Mouse (Mus musculus) midbrain, embryonic 13.5 days (tissue): ENCODE data around the gene Ephb1. TPM values are rescaled to one million over a fixed set of nuclear protein-coding genes. Genes with fewer than 3 reads are reported as not detected.

Experiments used
- ATAC-seq: fragments of 200-750 bp; cut with Nextera tagmentation; 2 replicates; pipeline ENCODE4 v1.8.0; 2017; ENCODE audit warnings: mild to moderate bottlenecking, moderate TSS enrichment, moderate library complexity
- H3K27ac ChIP-seq: fragments of 300-500 bp; sonication (generic); 2 replicates; pipeline ENCODE4 v1.5.1; 2015; ENCODE audit warnings: inconsistent platforms, mild to moderate bottlenecking, moderate library complexity
- H3K27me3 ChIP-seq: fragments of 300-500 bp; sonication (generic); 2 replicates; pipeline ENCODE4 v1.6.1; 2015; ENCODE audit warnings: mild to moderate bottlenecking, inconsistent platforms
- H3K36me3 ChIP-seq: fragments of 300-500 bp; sonication (generic); 2 replicates; pipeline ENCODE4 v1.6.1; 2015; ENCODE audit warnings: mild to moderate bottlenecking, inconsistent platforms
- H3K4me1 ChIP-seq: fragments of 300-500 bp; sonication (generic); replicated peaks from 2 replicates; pipeline ENCODE4 v1.6.1; 2015; ENCODE audit warnings: inconsistent platforms
- H3K4me2 ChIP-seq: fragments of 300-500 bp; sonication (generic); replicated peaks from 2 replicates; pipeline ENCODE4 v1.6.1; 2015; ENCODE audit warnings: moderate library complexity, mild to moderate bottlenecking, inconsistent platforms
- H3K4me3 ChIP-seq: fragments of 300-500 bp; sonication (generic); replicated peaks from 2 replicates; pipeline ENCODE4 v1.5.1; 2015; ENCODE audit warnings: mild to moderate bottlenecking, inconsistent platforms
- H3K9ac ChIP-seq: fragments of 300-500 bp; sonication (generic); replicated peaks from 2 replicates; pipeline ENCODE4 v1.6.1; 2015; ENCODE audit warnings: mild to moderate bottlenecking, inconsistent platforms
- H3K9me3 ChIP-seq: fragments of 300-500 bp; sonication (generic); 2 replicates; pipeline ENCODE4 v1.6.1; 2016; ENCODE audit warnings: mild to moderate bottlenecking, inconsistent platforms
- WGBS: fragments of 180-500 bp; shearing (Covaris S2); methylation state at CpG from one replicate; pipeline ENCODE4 v1.1.7; 2015; 5-methylcytosine and 5-hydroxymethylcytosine counted together
- polyA plus RNA-seq: library from polyadenylated mRNA; unstranded; fragments of >200 nt; fragmentation: Nextera tagmentation; extraction: Ambion mirVana; gene quantifications from 2 replicates; pipeline ENCODE4 v1.2.1, GENCODE M21; 2015

Ephb1 gene
- polyA plus RNA-seq, 1 experiment from 2014 or later: 66.2 TPM

DNA sequence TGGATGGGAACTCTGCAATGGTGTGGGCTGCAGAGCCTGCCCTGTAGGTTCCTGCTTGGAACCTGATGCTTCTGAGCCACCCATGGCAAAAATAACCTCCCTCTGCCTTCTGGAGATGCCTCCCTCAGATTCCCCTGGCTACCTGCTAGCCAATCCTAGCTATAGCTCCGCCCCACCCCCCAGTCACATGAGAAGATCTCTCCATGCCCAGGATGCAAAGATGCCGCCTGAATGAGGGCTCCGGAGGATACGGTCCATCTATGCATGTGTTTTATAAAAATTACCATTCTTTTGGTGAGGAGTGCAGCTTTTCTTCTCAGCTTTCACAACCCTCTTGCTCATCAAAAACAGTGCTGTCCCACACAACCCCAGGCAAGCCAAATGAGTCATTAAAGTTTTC, 53.5 kb downstream of the Ephb1 start:
- Histone ChIP-seq H3K27me3 (no peaks in the 10 kb centered on the region; the same call in 1 of the 2 replicates), H3K4me3 (no peak overlapping the region), H3K9ac (no peak overlapping the region), H3K9me3 (no peaks in the 10 kb centered on the region), H3K4me1 (peaks cover 45% of the 10 kb centered on the region), H3K36me3 (peaks cover 7% of the 10 kb centered on the region; the same call in 1 of the 2 replicates), H3K4me2 (no peak overlapping the region), H3K27ac (no peak overlapping the region)
- 89% methylated on average over 4 of the region's 4 CpGs for WGBS
- no peak for ATAC-seq

DNA sequence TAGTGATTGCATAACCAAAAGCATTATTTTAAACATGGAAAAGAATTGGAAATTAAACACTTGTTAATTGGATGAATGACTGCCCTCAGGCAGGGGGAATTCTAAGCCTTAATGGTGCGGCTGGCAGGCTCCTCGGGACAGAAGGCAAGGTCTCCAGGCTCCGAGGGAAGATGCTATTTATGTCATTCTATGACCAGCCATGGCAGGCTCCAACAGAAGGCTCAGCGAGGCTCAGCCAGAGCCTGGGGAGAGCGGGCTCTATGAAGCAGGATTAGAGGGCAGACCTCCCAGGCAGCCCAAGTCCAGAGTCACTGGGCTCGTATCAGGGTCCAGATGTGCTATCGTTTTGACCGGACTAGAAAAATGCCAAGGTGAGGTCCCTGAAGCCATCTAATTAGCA, 55.8 kb downstream of the Ephb1 start:
- no peaks in the 10 kb centered on the region for H3K9me3 ChIP-seq
- no peak overlapping the region for H3K9ac ChIP-seq
- no peaks in the 10 kb centered on the region; the same call in 1 of the 2 replicates for H3K27me3 ChIP-seq
- H3K27ac ChIP-seq: no peak overlapping the region
- no peak overlapping the region for H3K4me2 ChIP-seq
- peaks cover 41% of the 10 kb centered on the region for H3K4me1 ChIP-seq
- H3K4me3 ChIP-seq: no peak overlapping the region
- no peak for ATAC-seq
- 66% methylated on average over 8 of the region's 8 CpGs for WGBS
- H3K36me3 ChIP-seq: peaks cover 7% of the 10 kb centered on the region; the same call in 1 of the 2 replicates

DNA sequence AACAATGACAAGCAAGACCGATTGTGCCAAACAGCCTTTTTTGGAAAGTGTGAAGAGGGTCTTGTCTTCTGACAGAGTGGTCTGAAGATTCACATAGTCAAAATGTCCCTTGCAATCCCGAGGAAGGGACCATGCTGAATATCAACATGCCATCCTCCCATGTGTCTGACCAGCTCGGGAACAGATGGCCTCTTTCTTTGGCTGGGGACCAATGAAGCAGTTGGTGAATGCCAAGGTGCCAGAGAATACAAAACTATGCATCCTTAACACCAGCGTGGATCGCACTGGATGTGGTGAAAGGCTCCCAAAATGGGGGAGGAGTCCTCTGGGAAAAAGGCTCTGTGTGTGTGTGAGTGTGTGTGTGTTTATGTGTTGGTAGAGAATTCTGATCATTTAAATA, 56.5 kb downstream of the Ephb1 start:
- Histone ChIP-seq H3K36me3 (peaks cover 7% of the 10 kb centered on the region; the same call in 1 of the 2 replicates), H3K4me2 (no peak overlapping the region), H3K27me3 (no peaks in the 10 kb centered on the region; the same call in 1 of the 2 replicates), H3K9me3 (no peaks in the 10 kb centered on the region), H3K9ac (no peak overlapping the region), H3K4me1 (peaks cover 39% of the 10 kb centered on the region), H3K4me3 (no peak overlapping the region), H3K27ac (no peak overlapping the region)
- 77% methylated on average over 5 of the region's 5 CpGs for WGBS
- ATAC-seq: no peak

DNA sequence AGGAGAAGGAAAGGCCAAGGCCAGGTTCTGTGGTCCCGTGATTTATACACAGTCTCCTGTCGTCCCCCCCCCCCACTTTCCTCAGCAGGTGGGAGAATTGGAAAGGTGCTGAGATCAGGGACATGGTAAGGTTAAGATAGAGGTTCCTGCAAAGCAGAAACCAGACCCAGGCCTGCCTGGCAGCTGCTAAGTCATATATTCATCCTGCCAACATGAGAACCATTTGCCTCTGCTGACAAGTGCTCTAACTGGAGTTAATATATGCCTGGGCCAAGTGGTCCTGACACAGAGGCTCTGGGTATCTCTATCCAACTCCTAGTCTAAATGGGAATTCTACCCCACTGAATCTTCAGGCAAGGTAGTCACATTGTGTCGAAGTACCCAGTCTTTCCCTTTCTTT, 57.3 kb downstream of the Ephb1 start:
- Histone ChIP-seq H3K36me3 (peaks cover 7% of the 10 kb centered on the region; the same call in 1 of the 2 replicates), H3K4me1 (peaks cover 39% of the 10 kb centered on the region), H3K9ac (no peak overlapping the region), H3K4me3 (no peak overlapping the region), H3K27me3 (no peaks in the 10 kb centered on the region; the same call in 1 of the 2 replicates), H3K4me2 (no peak overlapping the region), H3K9me3 (no peaks in the 10 kb centered on the region), H3K27ac (no peak overlapping the region)
- WGBS: 77% methylated on average over 3 of the region's 3 CpGs
- ATAC-seq: no peak

DNA sequence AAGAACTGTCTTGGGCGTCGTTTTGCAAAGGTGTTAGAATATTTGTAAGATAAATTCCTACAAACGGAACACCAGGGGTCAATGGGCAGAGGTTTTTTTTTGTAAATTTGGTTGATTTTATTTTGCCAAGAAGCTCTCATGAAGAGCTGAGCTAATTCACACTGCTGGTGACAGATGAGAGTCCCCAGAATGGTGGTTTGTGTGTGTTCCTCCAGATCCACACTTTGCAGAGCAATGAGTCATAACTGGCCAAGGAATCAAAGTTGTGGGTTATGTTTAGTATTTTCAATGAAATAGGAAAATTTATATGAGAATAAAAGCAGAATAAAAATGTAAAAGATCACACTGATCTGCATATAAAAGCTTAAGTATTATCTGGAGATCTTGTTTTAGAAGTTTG, 60.9 kb downstream of the Ephb1 start:
- H3K4me1 ChIP-seq: peaks cover 46% of the 10 kb centered on the region
- H3K9ac ChIP-seq: no peak overlapping the region
- ATAC-seq: no peak
- H3K4me3 ChIP-seq: no peak overlapping the region
- no peak overlapping the region for H3K27ac ChIP-seq
- H3K27me3 ChIP-seq: no peaks in the 10 kb centered on the region
- H3K9me3 ChIP-seq: no peaks in the 10 kb centered on the region
- WGBS: 92% methylated on average over 3 of the region's 3 CpGs
- H3K36me3 ChIP-seq: no peaks in the 10 kb centered on the region
- no peak overlapping the region for H3K4me2 ChIP-seq

DNA sequence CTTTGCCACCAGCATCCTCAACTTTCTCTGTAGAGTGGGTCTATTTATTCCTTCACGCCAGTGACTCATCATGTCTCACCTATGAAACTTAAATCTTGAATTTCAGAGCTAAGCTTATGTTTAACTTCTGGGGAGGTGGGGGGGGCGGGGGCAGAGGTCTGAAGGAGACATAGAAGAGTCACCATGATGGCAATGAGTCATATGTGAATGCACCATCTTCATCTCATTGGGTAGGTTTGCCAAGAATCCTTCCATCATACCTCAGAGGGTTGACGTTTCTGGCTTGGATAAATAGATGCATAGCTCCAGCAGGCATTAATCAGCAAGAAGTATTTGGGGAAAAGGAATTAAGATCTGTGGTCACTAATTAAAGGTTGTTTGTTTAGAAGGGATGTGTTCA, 63.3 kb downstream of the Ephb1 start:
- Histone ChIP-seq H3K4me3 (no peak overlapping the region), H3K36me3 (no peaks in the 10 kb centered on the region), H3K4me1 (peaks cover 47% of the 10 kb centered on the region), H3K27ac (no peak overlapping the region), H3K9me3 (no peaks in the 10 kb centered on the region), H3K9ac (no peak overlapping the region), H3K27me3 (no peaks in the 10 kb centered on the region), H3K4me2 (no peak overlapping the region)
- 82% methylated on average over 3 of the region's 3 CpGs for WGBS
- ATAC-seq: no peak

DNA sequence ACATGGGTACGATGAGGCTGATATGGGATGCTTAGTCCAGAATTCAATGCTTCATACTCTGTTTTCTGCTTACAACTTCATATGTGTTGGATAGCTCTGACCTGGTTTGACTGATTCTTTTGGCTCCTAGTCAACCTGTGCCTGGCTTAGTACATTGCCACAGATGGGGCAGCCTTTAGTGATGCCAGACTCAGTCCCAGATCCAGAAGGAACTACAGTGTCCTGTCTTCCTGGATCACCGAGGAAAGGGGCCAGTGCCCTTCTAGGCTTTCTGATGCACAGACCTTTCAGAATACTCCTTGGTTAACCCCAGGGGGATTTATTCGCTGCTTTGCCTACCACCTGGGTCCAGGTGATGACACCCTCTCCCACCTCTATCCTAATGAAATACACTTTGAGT, 66.1 kb downstream of the Ephb1 start:
- H3K4me1 ChIP-seq: peaks cover 31% of the 10 kb centered on the region
- H3K4me3 ChIP-seq: no peak overlapping the region
- H3K4me2 ChIP-seq: no peak overlapping the region
- H3K27ac ChIP-seq: no peak overlapping the region
- 92% methylated on average over 3 of the region's 3 CpGs for WGBS
- ATAC-seq: no peak
- no peak overlapping the region for H3K9ac ChIP-seq
- H3K36me3 ChIP-seq: peaks cover 17% of the 10 kb centered on the region
- 0 out of 2 replicates have a peak, but pooled peaks cover 9% of the 10 kb centered on the region for H3K9me3 ChIP-seq
- H3K27me3 ChIP-seq: no peaks in the 10 kb centered on the region

DNA sequence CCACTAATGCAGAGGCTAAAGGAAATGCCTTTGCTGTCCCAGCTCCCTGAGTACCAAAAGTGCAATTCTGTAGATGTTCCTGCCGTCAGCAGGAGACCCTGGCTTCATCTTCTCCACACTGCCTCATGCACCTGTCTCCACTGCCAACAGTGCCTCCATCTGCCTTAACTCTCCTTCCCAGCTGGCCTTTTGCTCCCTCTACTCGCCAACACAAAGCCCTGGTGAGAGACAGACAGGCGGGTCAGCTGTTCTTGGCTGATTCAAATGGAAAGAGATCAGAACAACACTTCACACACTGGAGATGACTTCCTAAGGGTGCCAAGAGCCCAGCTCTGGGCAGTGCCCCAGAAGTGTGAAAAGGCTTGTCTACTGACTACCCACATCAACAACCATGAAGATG, 78.6 kb downstream of the Ephb1 start:
- H3K9ac ChIP-seq: no peak overlapping the region
- H3K4me2 ChIP-seq: no peak overlapping the region
- H3K9me3 ChIP-seq: no peaks in the 10 kb centered on the region
- no peaks in the 10 kb centered on the region for H3K36me3 ChIP-seq
- peaks cover 20% of the 10 kb centered on the region for H3K4me1 ChIP-seq
- peaks cover 4% of the 10 kb centered on the region; the same call in 1 of the 2 replicates for H3K27me3 ChIP-seq
- WGBS: 81% methylated on average over 3 of the region's 3 CpGs
- no peak overlapping the region for H3K4me3 ChIP-seq
- ATAC-seq: no peak
- no peak overlapping the region for H3K27ac ChIP-seq

DNA sequence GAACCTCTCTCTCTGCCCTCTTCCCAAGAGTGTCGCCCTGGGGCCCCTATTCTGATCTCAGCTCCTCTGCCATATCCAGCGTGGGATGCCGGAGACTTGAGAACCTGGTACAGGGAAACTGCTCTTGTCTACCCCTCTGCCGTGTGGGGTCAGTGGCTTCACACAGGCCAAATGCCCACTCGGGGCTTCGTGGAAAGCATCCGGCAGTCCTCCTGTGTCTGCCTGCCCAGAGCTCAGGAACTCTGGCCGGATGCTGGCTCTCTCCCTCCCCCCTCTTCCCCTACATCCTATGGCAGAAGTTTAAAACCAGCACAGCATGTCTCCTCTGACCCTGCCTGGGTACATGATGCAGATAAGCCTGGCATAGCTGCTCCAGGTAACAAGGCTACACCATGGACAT, 80.5 kb downstream of the Ephb1 start:
- Histone ChIP-seq H3K4me1 (peaks cover 23% of the 10 kb centered on the region), H3K27me3 (peaks cover 6% of the 10 kb centered on the region; the same call in 1 of the 2 replicates), H3K4me2 (no peak overlapping the region), H3K4me3 (no peak overlapping the region), H3K27ac (no peak overlapping the region), H3K36me3 (no peaks in the 10 kb centered on the region), H3K9ac (no peak overlapping the region; the same call in 1 of the 2 replicates), H3K9me3 (no peaks in the 10 kb centered on the region)
- WGBS: 77% methylated on average over 8 of the region's 8 CpGs
- ATAC-seq: no peak

DNA sequence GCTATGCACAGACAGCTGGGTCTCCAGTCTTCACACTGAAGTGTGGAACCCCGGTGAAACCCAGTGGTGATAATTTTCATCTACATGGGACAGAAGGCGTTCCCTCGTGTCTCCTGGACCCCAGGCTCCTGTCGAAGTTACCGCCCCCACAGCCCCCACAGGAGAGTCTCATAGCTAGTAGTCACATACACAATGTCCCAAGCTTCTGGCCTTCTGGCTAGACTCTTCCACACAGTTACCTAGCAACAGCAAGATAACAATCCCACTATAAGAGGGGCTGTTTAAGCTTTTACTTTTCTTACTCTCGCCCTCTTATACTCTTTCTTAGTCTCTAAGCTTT, 81.1 kb downstream of the Ephb1 start:
- Histone ChIP-seq H3K4me2 (no peak overlapping the region), H3K9me3 (no peaks in the 10 kb centered on the region), H3K36me3 (no peaks in the 10 kb centered on the region), H3K27ac (no peak overlapping the region), H3K4me1 (peaks cover 27% of the 10 kb centered on the region), H3K4me3 (no peak overlapping the region), H3K9ac (no peak overlapping the region), H3K27me3 (peaks cover 11% of the 10 kb centered on the region)
- no peak for ATAC-seq
- WGBS: 50% methylated on average over 6 of the region's 6 CpGs

DNA sequence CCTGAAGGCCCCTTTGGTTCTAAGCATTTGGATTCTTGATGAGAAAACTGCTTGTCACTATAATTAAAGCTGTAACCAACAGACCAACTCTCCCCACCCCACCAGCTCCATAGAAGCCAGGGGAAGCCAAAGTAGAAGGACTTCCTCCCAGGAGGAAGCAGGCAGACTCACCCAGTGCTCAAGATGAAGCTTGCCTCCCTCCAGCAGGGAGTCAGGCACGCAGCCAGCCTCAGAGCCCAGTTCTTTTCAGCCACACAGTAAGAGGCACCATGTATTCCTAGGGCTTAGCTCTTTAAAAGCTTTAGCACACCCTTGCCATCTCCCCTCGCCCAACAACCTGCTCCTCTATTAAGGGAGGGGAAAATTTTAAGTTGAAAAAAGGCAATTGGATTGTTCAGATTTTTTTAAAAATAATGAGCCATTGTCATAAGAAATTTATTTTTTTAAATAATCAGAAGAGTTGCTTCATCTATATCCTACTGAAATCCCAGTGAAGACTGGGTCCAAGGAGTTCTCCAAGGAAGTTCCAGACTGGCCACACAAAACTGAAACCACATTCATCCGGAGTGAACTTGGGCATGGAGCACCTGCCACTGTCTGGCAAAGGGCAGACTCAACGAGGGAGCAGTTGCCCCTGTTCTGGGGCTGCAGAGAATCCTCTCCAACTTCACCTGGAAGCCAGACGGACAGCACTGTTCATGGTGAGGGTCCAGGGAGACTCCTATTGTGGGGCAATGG, 81.6 kb downstream of the Ephb1 start:
- peaks cover 14% of the 10 kb centered on the region for H3K27me3 ChIP-seq
- no peak for ATAC-seq
- H3K4me1 ChIP-seq: peaks cover 33% of the 10 kb centered on the region
- no peaks in the 10 kb centered on the region for H3K9me3 ChIP-seq
- H3K4me3 ChIP-seq: no peak overlapping the region
- H3K9ac ChIP-seq: no peak overlapping the region
- WGBS: 57% methylated on average over 5 of the region's 5 CpGs
- no peak overlapping the region for H3K27ac ChIP-seq
- no peak overlapping the region for H3K4me2 ChIP-seq
- no peaks in the 10 kb centered on the region for H3K36me3 ChIP-seq

DNA sequence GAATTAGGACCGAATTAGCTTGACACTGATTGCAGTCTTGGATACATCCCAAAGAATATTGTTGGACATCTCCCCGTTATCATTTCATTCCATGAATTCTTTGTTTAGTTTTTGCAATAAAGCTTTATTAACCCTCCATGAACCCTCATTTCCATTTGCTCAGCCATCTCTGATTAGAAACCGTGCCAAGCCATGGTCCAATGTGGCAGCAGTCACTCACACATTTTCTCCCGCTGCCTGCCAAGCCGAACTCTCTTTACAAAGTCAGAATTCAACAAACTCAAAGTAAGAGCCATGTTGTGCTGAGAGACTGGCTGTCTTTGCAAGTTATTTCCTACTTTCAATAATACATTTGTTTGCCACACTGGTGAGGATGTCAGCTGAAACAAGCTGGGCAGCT, 84.0 kb downstream of the Ephb1 start:
- Histone ChIP-seq H3K4me1 (peaks cover 44% of the 10 kb centered on the region), H3K4me3 (no peak overlapping the region), H3K27ac (no peak overlapping the region), H3K9ac (no peak overlapping the region), H3K27me3 (peaks cover 25% of the 10 kb centered on the region), H3K4me2 (no peak overlapping the region), H3K9me3 (no peaks in the 10 kb centered on the region), H3K36me3 (no peaks in the 10 kb centered on the region)
- 75% methylated on average over 5 of the region's 5 CpGs for WGBS
- no peak for ATAC-seq
